Mouse (Mus musculus): Measurements from ENCODE around the gene Slc8a1.

- TF ChIP-seq CTCF (IDR thresholded peaks at IDR 0.05; ENCODE audit: low read depth) = no peak
- no peak for TF ChIP-seq EP300 (IDR thresholded peaks at IDR 0.05; ENCODE audit: low read depth)
Observed at GRCm38 (mm10) chr17:81336024-81336754, 402.0 kb downstream of the Slc8a1 start.

Data from heart, postnatal 0 days (tissue).